Mouse (Mus musculus) thymus, postnatal 14 days (tissue): ENCODE measurements around the gene Vps16.

Source experiments
- DNase-seq: peaks from one replicate; pipeline ENCODE4 v3.0.0; 2021

Gene Vps16

GRCm38 (mm10) chr2:130466438-130466837 is 42.3 kb downstream of the Vps16 start:
- no peak for DNase-seq

- no peak for DNase-seq
These were observed 45.2 kb downstream of the Vps16 start for GRCm38 (mm10) chr2:130469366-130469765.

DNA sequence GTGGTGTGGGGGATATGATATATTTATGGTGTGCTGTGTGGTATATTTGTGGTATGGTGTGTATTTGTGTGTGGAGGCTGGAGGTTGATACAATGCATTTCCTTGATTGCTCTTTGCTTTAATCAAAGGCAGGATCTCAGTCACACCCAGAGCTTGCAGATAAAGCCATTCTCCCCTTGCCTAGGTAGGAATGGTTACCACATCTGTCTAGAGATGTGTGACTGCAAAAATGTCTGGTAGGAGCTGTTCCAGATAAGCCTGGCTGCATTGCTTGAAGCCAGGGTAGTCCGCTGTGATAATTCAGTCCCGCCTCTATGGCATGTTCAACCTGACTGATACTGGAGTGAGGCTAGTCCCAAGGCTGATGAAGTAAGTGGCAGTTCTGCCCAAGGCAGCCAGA is 45.8 kb downstream of the Vps16 start:
- no peak for DNase-seq

GRCm38 (mm10) chr2:130472908-130473510 is 48.9 kb downstream of the Vps16 start:
- no peak for DNase-seq

- DNase-seq: no peak
These were observed 51.6 kb downstream of the Vps16 start for GRCm38 (mm10) chr2:130475764-130476163.

DNA sequence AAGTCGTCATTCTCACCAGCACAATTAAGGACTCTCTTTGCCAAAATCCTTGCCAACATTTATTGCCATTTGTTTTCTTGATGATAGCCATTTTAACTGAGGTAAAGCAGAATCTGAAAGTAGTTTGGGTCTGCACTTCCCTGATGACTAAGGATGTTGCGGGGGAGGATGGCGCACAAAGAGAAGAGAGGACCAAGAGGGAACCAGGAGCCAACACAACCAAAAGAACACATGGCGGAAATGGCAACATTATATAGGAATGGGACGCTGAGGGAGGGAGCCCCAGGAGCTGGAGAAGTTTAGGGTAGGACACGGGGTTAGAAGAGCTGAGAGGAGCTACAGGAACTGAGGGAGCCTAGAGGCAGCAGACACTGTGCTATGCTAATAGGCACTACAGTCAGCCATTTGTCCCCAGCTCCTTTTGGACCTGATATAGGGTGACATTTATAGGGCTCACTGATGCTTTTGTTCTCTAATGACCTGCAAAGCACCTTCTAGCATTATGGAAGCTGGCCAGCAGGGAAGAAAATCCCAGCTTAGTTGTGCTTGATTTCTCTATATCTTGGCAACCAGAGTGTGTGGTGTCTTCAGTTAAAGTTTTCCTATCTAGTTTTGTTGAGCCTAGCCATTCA is 52.6 kb downstream of the Vps16 start:
- DNase-seq: no peak

DNA sequence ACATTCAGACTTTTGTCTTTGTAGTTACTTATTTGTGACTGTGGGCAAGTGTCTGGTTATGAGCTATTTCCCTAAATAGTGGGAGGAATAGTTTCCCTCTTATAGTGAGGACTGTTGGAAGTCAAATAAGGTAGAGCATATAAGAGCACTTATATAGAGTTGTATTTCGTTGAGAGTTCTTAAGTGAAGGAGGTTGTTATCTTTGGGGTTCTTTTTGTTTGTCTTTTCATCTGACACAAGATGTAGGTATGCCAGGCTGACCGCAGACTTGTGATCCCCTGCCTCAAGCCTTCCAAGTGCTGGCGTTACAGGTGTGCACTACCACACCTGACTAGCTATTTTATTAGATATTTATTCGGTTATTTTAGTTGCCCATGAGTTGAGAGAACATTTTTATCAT is 58.0 kb downstream of the Vps16 start:
- DNase-seq: no peak

DNA sequence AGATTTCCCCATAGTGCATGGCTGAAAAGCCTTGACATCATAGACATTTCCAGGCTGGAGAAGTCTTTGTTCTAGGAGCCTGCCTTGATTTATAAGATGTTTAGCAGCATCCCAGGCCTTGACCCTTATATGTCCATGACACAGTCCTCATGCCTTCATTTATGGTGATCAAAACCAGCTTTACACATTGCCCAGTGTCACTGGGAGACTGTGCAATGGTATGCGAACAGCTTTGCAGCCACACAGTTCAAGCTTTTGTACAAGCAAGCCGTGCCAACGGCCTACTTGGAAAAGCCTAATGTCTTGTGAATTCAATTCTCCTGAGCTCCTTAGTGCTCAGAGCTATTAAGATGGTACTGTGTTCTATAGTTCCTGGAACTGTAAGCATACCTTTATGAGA is 58.6 kb downstream of the Vps16 start:
- no peak for DNase-seq

DNA sequence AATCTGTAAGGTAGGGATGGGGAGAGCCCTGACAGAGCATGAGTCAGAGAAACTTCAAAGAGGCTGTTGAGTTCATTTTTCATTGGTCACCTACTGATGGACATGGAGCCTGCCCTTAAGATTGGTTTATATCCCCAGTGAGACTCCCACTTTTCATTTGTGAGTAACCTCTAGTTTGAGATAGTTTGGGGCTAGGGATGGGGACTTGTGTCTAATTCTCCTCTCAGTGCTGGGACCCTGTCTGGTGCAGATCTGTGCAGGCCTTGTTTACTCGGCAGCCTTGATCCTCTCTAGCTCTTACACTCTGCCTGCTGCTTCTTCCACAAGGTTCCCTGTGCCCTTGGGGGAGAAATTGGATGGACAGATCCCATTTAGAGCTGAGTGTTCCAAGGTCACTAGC is 60.1 kb downstream of the Vps16 start:
- DNase-seq: no peak

GRCm38 (mm10) chr2:130488002-130488401 is 63.9 kb downstream of the Vps16 start:
- no peak for DNase-seq

DNA sequence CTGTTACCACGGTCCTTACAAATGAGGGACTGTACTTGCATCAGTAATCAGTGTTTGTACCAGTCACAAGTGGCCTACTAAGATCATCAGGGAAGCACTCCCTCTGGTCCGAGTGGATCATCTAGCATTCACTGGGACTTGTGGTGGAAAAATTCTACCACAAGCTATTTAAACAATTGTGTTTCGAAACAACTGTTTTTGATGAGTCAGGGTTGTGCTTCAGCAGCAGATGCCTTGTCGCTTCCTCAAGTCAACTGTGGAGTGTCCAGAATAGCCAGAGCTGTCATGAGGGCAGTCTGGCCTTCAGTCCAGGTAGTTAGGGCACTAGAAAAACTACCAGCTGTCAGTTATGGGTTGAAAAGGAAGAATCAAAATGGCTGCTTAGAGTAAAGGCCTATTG is 64.5 kb downstream of the Vps16 start:
- no peak for DNase-seq

DNA sequence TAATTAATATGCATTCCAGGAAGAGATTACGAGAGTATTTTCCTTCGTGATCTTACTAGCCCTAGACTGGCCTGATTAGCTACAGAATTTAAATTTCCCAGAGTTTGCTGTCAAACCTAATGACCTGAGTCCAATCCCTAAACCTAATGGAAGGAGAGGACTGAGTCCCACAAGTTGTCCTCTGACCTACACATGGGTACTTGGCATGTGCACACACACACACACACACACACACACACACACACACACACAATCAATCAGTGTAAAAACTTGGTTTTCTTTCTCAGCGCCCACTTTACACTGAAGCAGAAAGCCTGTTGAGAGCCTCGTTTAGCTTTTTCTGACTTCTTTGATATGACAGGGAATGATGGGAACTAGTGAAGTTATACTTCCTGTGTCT is 67.0 kb downstream of the Vps16 start:
- no peak for DNase-seq

GRCm38 (mm10) chr2:130491587-130491986 is 67.4 kb downstream of the Vps16 start:
- peak; percentile 30 for DNase-seq
